Mouse (Mus musculus) lung, embryonic 14.5 days (tissue): ENCODE results near the gene Ifi211. TPM values are rescaled to one million over a fixed set of nuclear protein-coding genes. Genes with fewer than 3 reads are reported as not detected.
"Not testable (repeated sequence)": the region's sequence is repeated elsewhere in the genome, so short reads cannot be mapped to it uniquely, and the experiment has no call there.

Source experiments
- ATAC-seq: fragments of 200-750 bp; cut with Nextera tagmentation; 2 replicates; pipeline ENCODE4 v1.8.0; 2017; ENCODE audit warnings: mild to moderate bottlenecking, moderate TSS enrichment, moderate library complexity; ENCODE audit not compliant: insufficient read depth
- DNase-seq: peaks from one replicate; pipeline ENCODE4 v3.0.0-alpha.2; 2015
- H3K27ac ChIP-seq: fragments of 300-500 bp; sonication (generic); 2 replicates; pipeline ENCODE4 v1.5.1; 2014; ENCODE audit warnings: low read depth, mild to moderate bottlenecking, moderate library complexity
- H3K27me3 ChIP-seq: fragments of 300-500 bp; sonication (generic); 2 replicates; pipeline ENCODE4 v1.6.1; 2014; ENCODE audit warnings: low read length, control low read depth; ENCODE audit not compliant: insufficient read depth
- H3K36me3 ChIP-seq: fragments of 300-500 bp; sonication (generic); 2 replicates; pipeline ENCODE4 v1.6.1; 2014; ENCODE audit warnings: control low read depth; ENCODE audit not compliant: insufficient read depth
- H3K4me1 ChIP-seq: fragments of 300-500 bp; sonication (generic); 2 replicates; pipeline ENCODE4 v1.6.1; 2014; ENCODE audit warnings: antibody characterized with exemption, control low read depth; ENCODE audit not compliant: insufficient read depth
- H3K4me2 ChIP-seq: fragments of 300-500 bp; sonication (generic); 2 replicates; pipeline ENCODE4 v1.6.1; 2014; ENCODE audit warnings: mild to moderate bottlenecking
- H3K4me3 ChIP-seq: fragments of 300-500 bp; sonication (generic); 2 replicates; pipeline ENCODE4 v1.5.1; 2014; ENCODE audit warnings: low read depth, low read length
- H3K9ac ChIP-seq: fragments of 300-500 bp; sonication (generic); 2 replicates; pipeline ENCODE4 v1.6.1; 2014
- H3K9me3 ChIP-seq: fragments of 300-500 bp; sonication (generic); 2 replicates; pipeline ENCODE4 v1.6.1; 2016; ENCODE audit warnings: low read depth, low read length, control low read depth
- CTCF ChIP-seq: IDR thresholded peaks from 2 replicates; pipeline ENCODE4 v1.5.1; 2016; ENCODE audit warnings: antibody characterized with exemption, low read depth
- WGBS: fragments of 180-500 bp; shearing (Covaris S2); extraction: QIAGEN DNeasy Blood & Tissue Kit; methylation state at CpG from one replicate; pipeline ENCODE4 v1.1.7; 2014; 5-methylcytosine and 5-hydroxymethylcytosine counted together
- polyA plus RNA-seq: library from polyadenylated mRNA; unstranded; fragments of >200 nt; fragmentation: Nextera tagmentation; extraction: Ambion mirVana; gene quantifications from 2 replicates; pipeline ENCODE4 v1.2.1, GENCODE M21; 2014

Ifi211 gene
- polyA plus RNA-seq, 1 experiment from 2014 or later: 0.32 TPM

GRCm38 (mm10) chr1:173878264-173878663 is 34.6 kb downstream of the Ifi211 start:
- H3K36me3 ChIP-seq, H3K4me3 ChIP-seq, DNase-seq, H3K9ac ChIP-seq, H3K4me2 ChIP-seq, H3K27me3 ChIP-seq, H3K27ac ChIP-seq, H3K4me1 ChIP-seq, H3K9me3 ChIP-seq, ATAC-seq: not testable (repeated sequence)
- 85% methylated on average over 6 of the region's 6 CpGs for WGBS

GRCm38 (mm10) chr1:173877125-173877524 is 35.7 kb downstream of the Ifi211 start:
- not testable (repeated sequence) for H3K27ac ChIP-seq, ATAC-seq
- 83% methylated on average over 1 of the region's 1 CpGs for whole genome bisulfite sequencing

GRCm38 (mm10) chr1:173868586-173868985 is 44.3 kb downstream of the Ifi211 start:
- ATAC-seq, H3K9ac ChIP-seq, H3K27ac ChIP-seq, H3K4me3 ChIP-seq, H3K27me3 ChIP-seq, H3K4me2 ChIP-seq, H3K9me3 ChIP-seq, DNase-seq, H3K4me1 ChIP-seq, H3K36me3 ChIP-seq: not testable (repeated sequence)
- WGBS: 73% methylated on average over 1 of the region's 1 CpGs

More at GRCm38 (mm10) chr1:173877125-173877524, 35.7 kb downstream of the Ifi211 start:
- H3K36me3 ChIP-seq, H3K4me1 ChIP-seq, H3K9ac ChIP-seq, H3K4me2 ChIP-seq, H3K4me3 ChIP-seq, H3K9me3 ChIP-seq, DNase-seq, H3K27me3 ChIP-seq: not testable (repeated sequence)

GRCm38 (mm10) chr1:173866504-173866903 is 46.3 kb downstream of the Ifi211 start:
- TF ChIP-seq CTCF: no peak
- DNase-seq (no peak), ATAC-seq (no peak)
- Histone ChIP-seq H3K4me2 (no peak overlapping the region), H3K9ac (no peak overlapping the region), H3K4me3 (no peak overlapping the region), H3K4me1 (no peaks in the 10 kb centered on the region), H3K9me3 (no peaks in the 10 kb centered on the region), H3K36me3 (no peaks in the 10 kb centered on the region), H3K27ac (no peak overlapping the region), H3K27me3 (no peaks in the 10 kb centered on the region)
- WGBS: 80% methylated on average over 12 of the region's 12 CpGs

- H3K27ac ChIP-seq, H3K9ac ChIP-seq, H3K4me3 ChIP-seq, H3K27me3 ChIP-seq, H3K36me3 ChIP-seq, H3K4me2 ChIP-seq, DNase-seq, H3K9me3 ChIP-seq, ATAC-seq, H3K4me1 ChIP-seq: not testable (repeated sequence)
- TF ChIP-seq CTCF: 0 out of 2 replicates have a peak, but pooled peaks have one; percentile 6
Measured at GRCm38 (mm10) chr1:173853711-173854110, 59.1 kb downstream of the Ifi211 start.

- H3K9me3 ChIP-seq, ATAC-seq, H3K9ac ChIP-seq, H3K4me2 ChIP-seq, H3K27ac ChIP-seq, H3K4me3 ChIP-seq, H3K36me3 ChIP-seq, DNase-seq, H3K4me1 ChIP-seq, H3K27me3 ChIP-seq: not testable (repeated sequence)
- 67% methylated on average over 4 of the region's 4 CpGs for WGBS
Measured at GRCm38 (mm10) chr1:173852853-173853252, 60.0 kb downstream of the Ifi211 start.

Other genes with a start within 250 kb of the Ifi211 start
- 0.05 and 0.16 TPM in 2 replicates for gene Ifi208, start 239.4 kb downstream of the Ifi211 start, polyA plus RNA-seq
- 1.2 and 1.4 TPM in 2 replicates for gene Ifi207, start 171.3 kb downstream of the Ifi211 start, polyA plus RNA-seq
- 1.2 and 2.0 TPM in 2 replicates for gene Ifi204, start 146.1 kb downstream of the Ifi211 start, polyA plus RNA-seq
- 0.84 and 1.4 TPM in 2 replicates for gene Mndal, start 29.4 kb upstream of the Ifi211 start, polyA plus RNA-seq
- 0.83 and 1.1 TPM in 2 replicates for gene Ifi203, start 29.6 kb upstream of the Ifi211 start, polyA plus RNA-seq
- gene Ifi202b, start 69.7 kb upstream of the Ifi211 start, polyA plus RNA-seq: not detected in 2 replicates
- gene Ifi205, start 118.8 kb upstream of the Ifi211 start, polyA plus RNA-seq: 0.26 and 0.30 TPM in 2 replicates
- 0.07 TPM in 1 of 2 replicates, not detected in the other for gene Olfr433, start 127.7 kb upstream of the Ifi211 start, polyA plus RNA-seq
- not detected in 2 replicates for gene Olfr432, start 136.2 kb upstream of the Ifi211 start, polyA plus RNA-seq
- gene Olfr430, start 153.6 kb upstream of the Ifi211 start, polyA plus RNA-seq: not detected in 2 replicates
- not detected in 2 replicates for gene Olfr429, start 171.3 kb upstream of the Ifi211 start, polyA plus RNA-seq
- gene Olfr427, start 183.8 kb upstream of the Ifi211 start, polyA plus RNA-seq: not detected in 2 replicates
- not detected in 2 replicates for gene Olfr231, start 208.1 kb upstream of the Ifi211 start, polyA plus RNA-seq
- not detected in 2 replicates for gene Olfr424, start 218.5 kb upstream of the Ifi211 start, polyA plus RNA-seq
- gene Olfr420, start 242.6 kb upstream of the Ifi211 start, polyA plus RNA-seq: not detected in 2 replicates